Mouse (Mus musculus): ENCODE measurements around the gene Utp4. TPM values are rescaled to one million over a fixed set of nuclear protein-coding genes. Genes with fewer than 3 reads are reported as not detected.
A peak's percentile ranks its signal among the peaks of the same experiment; 100 is the strongest.

The Utp4 gene
- total RNA-seq, 2 experiments from 2014 or later: 55.7 to 57.8 TPM

DNA sequence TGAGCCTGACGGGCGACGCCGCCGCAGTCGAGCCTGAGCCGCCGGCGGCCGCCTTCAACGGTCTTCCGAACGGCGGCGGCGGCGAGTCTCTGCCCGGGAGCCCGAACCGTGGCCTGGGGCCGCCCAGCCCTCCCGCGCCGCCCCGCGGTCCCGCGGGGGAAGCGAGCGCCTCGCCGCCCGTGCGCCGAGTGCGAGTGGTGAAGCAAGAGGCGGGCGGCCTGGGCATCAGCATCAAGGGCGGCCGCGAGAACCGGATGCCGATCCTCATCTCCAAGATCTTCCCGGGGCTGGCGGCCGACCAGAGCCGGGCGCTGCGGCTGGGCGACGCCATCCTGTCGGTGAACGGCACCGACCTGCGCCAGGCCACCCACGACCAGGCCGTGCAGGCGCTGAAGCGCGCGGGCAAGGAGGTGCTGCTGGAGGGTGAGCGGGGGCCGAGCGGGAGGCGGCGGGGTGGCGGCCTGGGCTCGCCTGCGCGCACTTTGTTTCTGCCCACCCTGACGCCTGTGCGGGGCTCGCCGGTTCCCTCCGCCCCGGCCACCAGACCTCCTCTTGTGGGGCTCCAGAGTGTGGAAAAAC lies 42.6 kb downstream of the Utp4 start:
- peak; percentile 23 for ATAC-seq (replicated peaks; ENCODE audit: poor library complexity, severe bottlenecking)

DNA sequence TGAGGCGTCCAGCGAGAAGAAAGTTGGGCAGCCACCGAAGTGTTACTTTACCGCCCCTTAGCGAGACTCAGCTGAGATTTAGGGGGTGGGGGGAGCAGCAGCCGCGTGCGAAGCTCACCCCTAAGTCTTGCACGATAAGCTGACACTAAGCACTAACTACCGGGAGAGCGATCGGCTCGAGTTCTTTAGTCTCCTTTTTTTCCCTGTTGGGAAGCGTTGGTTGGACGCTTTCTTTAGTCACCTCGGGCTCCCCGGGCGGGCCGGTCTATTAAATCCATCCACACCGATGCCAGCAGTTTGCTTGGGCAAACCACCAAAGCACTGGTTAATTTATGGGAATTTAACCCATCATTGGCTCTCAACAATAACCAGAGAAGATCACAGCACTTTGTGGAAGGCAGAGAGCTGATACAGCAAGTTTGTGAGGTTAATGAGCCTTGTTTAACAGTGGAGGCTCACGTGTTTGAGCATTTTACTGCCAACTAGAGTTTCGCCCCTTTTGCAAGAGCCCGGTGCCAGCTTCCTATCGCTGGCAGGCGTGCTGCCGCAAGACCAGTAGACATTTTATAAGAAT lies 43.1 kb downstream of the Utp4 start:
- peak; percentile 59 for ATAC-seq (replicated peaks; ENCODE audit: poor library complexity, severe bottlenecking)

DNA sequence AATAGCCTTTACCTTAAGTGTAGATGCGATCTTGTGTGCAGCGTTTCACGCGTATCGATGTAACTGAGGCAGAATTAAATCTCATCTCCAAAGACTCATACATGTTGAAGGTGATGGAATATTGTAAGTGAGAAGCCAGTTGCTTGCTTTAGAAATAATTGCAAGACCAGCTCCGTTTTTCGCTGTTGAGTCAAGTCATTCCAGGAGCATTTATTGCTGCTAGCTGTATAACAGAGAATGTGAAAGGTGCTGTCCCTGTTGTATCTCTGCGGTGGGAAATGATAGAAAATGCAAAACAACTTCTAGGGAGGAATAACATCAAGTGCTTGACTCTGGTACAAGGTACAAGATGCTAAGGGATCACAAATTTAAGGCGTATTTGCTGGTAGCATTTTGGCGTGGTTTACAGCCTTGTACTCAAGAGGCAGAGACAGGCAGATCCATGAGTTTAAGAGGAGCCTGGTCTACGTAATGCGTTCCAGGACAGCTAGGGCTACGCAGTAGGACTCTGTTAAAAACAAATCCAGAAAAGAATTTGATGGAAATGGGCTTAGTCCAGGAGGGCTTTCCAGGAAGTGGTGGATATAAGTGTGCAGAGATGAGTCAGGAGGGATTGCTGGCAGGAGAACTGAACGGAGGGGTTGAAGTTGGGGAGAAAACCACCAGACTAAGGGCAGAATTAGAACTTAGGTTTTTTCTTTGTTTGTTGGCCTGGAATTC lies 43.8 kb downstream of the Utp4 start:
- ATAC-seq (replicated peaks; ENCODE audit: poor library complexity, severe bottlenecking): no peak

DNA sequence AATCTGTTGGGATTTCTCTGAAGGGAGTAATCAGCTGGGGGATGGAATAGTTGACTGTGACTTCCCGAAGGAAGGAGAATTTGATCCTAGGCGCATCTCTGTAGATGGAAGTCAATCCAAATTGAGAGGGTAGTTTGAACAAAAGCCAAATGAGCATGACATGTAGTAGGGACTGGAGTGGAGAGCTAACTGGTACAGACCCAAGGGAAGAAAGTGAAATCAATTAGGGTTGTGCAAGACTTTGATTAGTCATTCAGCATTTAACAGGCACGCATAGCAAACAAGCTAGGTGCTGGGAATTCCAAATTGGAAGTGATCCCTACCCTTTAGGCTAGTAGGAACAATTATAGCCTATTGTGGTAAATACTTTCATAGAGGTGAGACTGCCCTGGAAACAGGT lies 48.4 kb downstream of the Utp4 start:
- ATAC-seq (replicated peaks; ENCODE audit: poor library complexity, severe bottlenecking): no peak

DNA sequence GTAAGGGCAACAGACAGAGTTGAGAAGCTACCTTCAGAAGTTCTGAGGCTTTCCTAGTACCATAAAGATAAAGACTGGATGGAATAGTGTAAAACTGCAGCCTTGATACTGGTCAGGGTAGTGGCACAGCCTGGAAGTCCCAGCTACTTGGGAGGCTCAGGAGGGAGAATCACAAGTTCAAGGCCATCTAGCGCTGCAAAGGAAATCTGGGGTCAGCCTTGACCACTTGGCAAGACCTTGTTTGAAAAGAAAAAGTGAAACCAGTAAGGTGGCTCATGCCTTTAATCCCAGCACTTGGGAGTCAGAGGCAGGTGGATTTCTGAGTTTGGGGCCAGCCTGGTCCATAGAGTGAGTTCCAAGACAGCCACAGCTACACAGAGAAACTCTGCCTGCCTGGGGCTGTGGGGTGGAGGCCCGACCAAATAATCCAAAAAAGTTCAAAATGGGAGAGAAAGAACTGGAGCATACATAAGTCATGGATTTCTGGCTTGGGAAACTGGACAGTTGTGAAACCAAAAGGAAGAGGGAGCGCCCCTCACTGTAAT lies 50.5 kb downstream of the Utp4 start:
- ATAC-seq (replicated peaks; ENCODE audit: poor library complexity, severe bottlenecking): no peak

DNA sequence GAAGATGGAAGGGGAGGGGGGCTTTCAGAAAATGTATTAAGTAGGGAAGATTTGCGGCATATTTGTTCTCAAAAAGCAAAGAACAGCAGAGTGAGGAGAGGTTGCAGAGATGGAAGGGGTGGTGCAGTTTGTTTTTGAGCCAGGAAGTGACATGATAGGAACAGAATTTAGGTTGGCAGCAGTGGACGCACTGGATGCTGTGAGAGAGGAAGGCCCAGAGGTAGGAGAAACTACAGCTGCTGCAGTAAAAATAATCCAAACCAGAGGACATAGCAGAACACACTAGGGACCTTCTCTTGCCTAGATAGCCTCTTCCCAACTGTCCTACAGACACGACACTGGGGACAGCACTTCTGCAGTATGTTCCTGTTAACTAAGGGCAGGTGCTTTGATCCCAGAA lies 51.3 kb downstream of the Utp4 start:
- ATAC-seq (replicated peaks; ENCODE audit: poor library complexity, severe bottlenecking): no peak

DNA sequence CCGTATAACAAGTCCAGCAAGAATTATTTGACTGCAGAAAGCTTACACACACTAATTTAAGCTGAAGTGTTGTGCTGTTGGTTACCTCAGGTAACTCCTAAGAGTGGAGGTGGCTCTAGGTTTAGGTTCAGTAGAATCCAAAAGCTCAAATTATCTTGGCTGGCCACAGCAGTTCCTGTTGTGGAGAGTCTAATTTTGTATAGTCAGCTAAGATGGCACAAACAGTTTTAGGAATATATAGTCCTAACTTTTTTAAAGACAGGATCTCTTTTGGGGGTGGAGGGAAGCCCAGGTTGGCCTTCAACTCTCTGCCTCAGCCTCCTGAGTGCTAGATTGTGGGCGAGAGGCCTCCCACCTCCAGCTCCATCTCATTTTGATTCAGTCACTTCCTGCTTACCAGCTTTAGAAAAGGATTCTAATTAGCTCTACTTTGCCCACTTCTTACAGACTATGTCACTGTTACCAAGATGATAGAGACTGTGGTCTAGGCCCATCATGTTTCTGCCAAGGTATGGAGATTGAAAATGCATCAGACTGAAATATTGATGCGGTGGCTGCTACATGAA lies 55.3 kb downstream of the Utp4 start:
- ATAC-seq (replicated peaks; ENCODE audit: poor library complexity, severe bottlenecking): no peak

DNA sequence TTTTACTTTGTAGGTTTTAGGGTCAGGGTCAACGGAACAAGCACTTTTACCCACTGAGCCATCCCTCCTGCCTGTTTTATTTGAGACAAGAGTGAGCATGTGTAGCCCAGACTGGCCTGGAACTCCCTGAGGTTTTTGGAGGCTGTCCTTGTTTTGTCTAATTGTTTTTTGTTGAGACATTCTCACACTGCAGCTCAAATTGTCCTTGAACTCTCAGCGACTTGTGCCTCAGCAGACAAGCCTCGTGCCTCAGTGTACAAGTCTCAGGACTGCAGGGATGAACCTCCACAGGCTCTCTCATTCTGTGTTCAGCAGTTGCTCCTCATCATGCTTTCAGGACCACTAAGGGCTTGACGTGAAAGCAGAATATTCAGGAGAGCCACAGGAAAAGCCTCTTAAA lies 58.3 kb downstream of the Utp4 start:
- no peak for ATAC-seq (replicated peaks; ENCODE audit: poor library complexity, severe bottlenecking)

DNA sequence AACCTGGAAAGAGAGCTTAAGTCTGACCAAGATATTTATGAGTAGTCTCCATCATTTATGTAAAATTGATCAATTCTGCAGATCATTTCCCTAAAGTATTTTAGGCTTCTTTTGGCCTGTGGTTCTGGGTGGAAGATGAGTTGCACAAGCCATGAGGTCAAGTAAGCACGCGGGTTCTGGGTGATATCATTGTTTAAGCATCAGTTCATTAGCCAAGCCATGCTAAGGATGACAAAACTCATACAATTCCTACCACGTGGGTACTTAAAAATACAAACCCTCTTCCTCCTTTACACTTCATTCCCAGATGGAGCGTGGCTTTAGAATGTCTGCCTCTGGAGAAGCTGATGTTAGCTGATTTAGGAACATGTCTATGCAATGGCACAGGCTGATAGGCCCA lies 60.1 kb downstream of the Utp4 start:
- ATAC-seq (replicated peaks; ENCODE audit: poor library complexity, severe bottlenecking): peak; percentile 86

DNA sequence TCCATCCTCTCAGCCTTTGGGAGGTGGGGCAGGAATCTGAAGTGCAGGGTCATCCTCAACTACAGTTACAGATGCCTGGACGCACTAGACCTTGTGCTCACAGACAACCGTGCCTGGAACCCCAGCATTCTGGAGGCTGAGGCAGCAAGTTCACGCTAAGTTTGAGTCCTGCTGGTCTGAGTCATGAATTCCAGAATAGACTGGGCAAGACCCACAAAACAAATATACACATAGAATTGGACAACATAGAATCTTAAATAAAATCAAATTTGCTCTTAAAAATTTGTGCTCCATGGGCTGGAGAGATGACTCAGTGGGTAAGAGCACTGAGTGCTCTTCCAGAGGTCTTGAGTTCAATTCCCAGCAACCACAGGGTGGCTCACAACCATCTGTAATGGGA lies 63.6 kb downstream of the Utp4 start:
- no peak for ATAC-seq (replicated peaks; ENCODE audit: poor library complexity, severe bottlenecking)

DNA sequence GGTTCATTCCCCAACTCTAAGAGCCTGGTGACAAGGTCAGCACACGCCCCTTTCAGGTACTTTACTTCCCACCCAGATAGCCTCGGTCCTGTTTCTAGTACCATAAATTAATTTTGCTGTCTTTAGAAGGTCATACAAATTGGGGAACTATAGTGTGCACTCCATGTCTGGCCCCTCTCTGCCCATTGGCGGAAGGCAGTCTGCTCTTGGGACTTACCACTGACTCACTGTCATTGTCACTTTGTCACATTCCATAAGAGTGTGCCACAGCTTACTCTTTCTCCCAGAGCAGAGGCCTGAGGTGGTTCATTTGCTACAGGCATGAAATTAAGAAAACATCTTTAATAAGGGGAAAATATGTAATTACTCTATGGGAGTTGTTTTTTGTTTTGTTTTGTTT lies 64.8 kb downstream of the Utp4 start:
- peak; percentile 64 for ATAC-seq (replicated peaks; ENCODE audit: poor library complexity, severe bottlenecking)

DNA sequence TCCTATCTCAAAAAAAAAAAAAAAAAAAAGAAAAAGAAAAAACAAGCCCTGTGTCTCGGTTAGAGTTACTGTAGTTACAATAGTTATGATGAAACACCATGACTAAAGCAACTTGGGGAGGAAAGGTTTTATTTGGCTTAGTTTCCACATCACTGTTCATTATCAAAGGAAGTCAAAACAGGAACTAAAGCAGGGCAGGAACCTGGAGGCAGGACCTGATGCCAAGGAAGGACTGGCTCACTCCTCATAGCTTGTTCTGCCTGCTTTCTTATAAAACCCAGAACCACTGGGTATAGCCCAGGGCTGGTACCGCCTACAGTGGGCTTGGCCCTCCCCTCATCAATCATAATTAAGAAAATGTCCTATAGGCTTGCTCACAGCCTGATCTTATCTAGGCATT lies 66.2 kb downstream of the Utp4 start:
- ATAC-seq (replicated peaks; ENCODE audit: poor library complexity, severe bottlenecking): peak; percentile 86

DNA sequence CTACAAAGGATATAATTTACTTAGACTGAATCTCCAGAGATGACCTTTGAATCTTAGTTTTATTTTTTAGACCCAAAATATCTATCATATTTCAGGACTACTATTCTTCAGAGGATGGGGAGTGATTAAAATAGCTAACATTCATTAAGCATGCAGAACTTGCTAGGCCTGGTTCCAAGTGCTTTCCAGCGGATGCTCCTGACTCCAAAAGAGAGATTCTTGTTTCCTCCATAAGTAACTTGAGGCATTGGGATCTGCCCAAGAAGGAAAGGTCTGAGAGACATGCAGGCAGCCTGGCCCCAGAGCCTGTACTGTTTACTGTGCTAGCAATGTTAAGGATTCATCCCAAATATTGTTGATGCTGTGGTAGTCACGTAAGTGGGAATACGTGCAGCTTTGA lies 68.9 kb downstream of the Utp4 start:
- no peak for ATAC-seq (replicated peaks; ENCODE audit: poor library complexity, severe bottlenecking)

DNA sequence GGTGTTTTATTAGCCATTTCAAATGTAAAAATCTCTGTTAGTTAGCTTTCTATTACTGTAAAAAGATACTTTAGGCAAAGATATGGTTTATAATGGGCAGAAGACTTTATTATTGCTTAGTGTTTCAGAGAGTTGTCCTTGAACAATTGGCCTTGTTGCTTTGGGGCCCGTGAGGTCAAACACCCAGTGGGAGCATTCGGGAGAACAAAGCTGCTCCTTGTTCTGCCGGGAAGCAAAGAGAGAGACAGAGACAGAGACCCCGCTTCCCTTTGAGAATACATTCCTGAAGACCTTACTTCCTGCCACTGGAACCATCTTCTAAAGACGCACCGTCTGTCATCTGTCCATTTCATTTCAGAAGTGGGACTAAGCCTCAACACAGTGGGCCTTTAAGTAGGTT lies 69.9 kb downstream of the Utp4 start:
- no peak for ATAC-seq (replicated peaks; ENCODE audit: poor library complexity, severe bottlenecking)

DNA sequence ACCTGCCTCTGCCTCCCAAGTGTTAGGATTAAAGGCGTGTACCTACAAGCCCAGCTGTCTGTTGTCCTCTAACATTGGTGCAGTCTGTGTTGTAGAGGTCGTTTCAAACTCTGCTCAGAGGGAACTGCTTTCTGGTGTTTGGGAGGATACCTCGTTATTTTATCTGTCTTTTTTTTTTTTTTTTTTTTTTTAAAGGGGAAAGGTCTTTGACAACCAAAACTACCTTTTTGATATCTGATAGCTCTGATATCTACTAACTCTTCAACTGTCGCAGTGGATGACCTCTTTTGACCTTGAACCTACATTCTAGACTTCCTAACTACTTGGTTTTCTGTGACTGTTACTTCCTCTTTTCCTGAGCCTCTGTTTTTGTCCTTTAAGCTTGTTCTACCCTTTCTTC lies 71.1 kb downstream of the Utp4 start:
- ATAC-seq (replicated peaks; ENCODE audit: poor library complexity, severe bottlenecking): peak; percentile 68; the same call in 1 of the 2 replicates

DNA sequence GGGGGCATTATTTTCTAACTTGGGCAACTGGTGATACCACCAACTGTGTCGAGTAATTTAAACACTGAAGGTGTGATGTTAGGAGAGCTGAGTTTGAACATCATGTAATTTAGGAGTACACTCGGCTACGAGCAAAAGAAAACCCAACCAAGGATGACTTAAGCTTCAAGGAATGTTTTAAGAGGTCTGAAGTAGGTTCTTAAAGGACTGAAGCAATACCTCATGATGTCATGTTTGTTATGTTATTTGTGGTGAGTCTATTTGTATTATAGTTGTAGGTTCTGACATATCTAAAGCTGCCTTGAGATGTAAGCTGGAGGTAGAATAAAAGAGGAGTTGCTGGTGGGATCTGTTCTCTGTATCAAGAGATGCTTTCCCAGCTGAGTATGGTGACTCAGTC lies 76.5 kb downstream of the Utp4 start:
- ATAC-seq (replicated peaks; ENCODE audit: poor library complexity, severe bottlenecking): no peak

DNA sequence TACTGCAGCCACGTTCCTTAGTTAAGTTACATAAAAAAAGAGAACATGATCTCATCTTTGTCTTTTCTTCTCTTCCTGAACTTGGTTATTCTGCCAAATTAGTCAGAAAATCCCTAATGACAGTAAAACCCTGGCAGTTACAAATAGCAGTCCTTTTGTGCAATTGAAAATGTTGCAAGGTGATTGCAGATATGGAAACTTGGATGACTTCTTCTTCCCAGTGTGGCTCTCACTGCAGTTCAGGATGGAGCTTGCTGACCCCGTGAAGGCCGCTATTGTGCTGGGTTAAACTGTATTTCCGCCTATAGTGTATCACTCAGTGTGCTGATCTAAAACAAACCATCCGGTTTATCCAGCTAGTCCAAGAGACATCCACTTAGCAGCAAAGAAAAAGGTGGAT lies 78.5 kb downstream of the Utp4 start:
- peak; percentile 75 for ATAC-seq (replicated peaks; ENCODE audit: poor library complexity, severe bottlenecking)
